Comparison of ENCODE assay signal across 10 mouse cellular contexts in genomic region chr14:121145698-121146097, GRCm38 (mm10).
A peak's percentile ranks its signal among the peaks of the same experiment; 100 is the strongest.
DNase-seq lines count a peak whose midpoint lies in the region; ATAC-seq and TF ChIP-seq lines count a peak whose summit lies in the region.
"Had no signal": no experiment of that assay in that cellular context is flagged by ENCODE, and none has a peak within 500 bp of the region (broad histone marks: within the 10 kb centered on the region; RNA-seq: fewer than 3 reads in every experiment).

No protein-coding gene starts in this region.

- H3K4me3 ChIP-seq in lung, postnatal 0 days (ENCODE audit: low read depth, low read length) = no peak overlapping the region
- no peak overlapping the region for H3K4me3 ChIP-seq in stomach, embryonic 14.5 days (ENCODE audit: low read depth, low read length)
- H3K4me3 ChIP-seq: embryonic facial prominence, embryonic 15.5 days; myocyte had no signal

- no peaks in the 10 kb centered on the region for H3K27me3 ChIP-seq in lung, postnatal 0 days (replicated peaks; ENCODE audit: insufficient read depth, low read length)
- no peaks in the 10 kb centered on the region for H3K27me3 ChIP-seq in stomach, embryonic 14.5 days (ENCODE audit: control insufficient read depth, insufficient read depth, low read length)
- H3K27me3 ChIP-seq: embryonic facial prominence, embryonic 15.5 days had no signal

- H3K36me3 ChIP-seq in lung, postnatal 0 days (ENCODE audit: insufficient read depth, low read length) = no peaks in the 10 kb centered on the region
- H3K36me3 ChIP-seq in stomach, embryonic 14.5 days (ENCODE audit: control insufficient read depth, insufficient read depth, low read length) = no peaks in the 10 kb centered on the region; the same call in 1 of the 2 replicates
- H3K36me3 ChIP-seq: embryonic facial prominence, embryonic 15.5 days had no signal

- H3K4me1 ChIP-seq in lung, postnatal 0 days (ENCODE audit: insufficient read depth, low read depth, low read length) = peaks cover 22% of the 10 kb centered on the region; the same call in 1 of the 2 replicates
- peaks cover 28% of the 10 kb centered on the region for H3K4me1 ChIP-seq in stomach, embryonic 14.5 days (ENCODE audit: control insufficient read depth, insufficient read depth, low read length)

- H3K9ac ChIP-seq in lung, postnatal 0 days (replicated peaks; ENCODE audit: low read depth) = no peak overlapping the region
- no peak overlapping the region for H3K9ac ChIP-seq in stomach, embryonic 14.5 days (replicated peaks; ENCODE audit: low read depth, low read length)
- H3K9ac ChIP-seq: embryonic facial prominence, embryonic 15.5 days had no signal

- no peak for TF ChIP-seq CTCF in lung, postnatal 0 days (IDR thresholded peaks at IDR 0.05)

- TF ChIP-seq EP300 in lung, postnatal 0 days (IDR thresholded peaks at IDR 0.05) = no peak

- 17% methylated on average over 10 of the region's 10 CpGs for WGBS in lung, postnatal 0 days
- WGBS in stomach, embryonic 14.5 days = 9% methylated on average over 10 of the region's 10 CpGs

- no peaks in the 10 kb centered on the region for H3K9me3 ChIP-seq in lung, postnatal 0 days (ENCODE audit: low read length)
- no peaks in the 10 kb centered on the region for H3K9me3 ChIP-seq in stomach, embryonic 14.5 days (ENCODE audit: control insufficient read depth, low read depth, low read length)
- H3K9me3 ChIP-seq: embryonic facial prominence, embryonic 15.5 days had no signal

- no peak for ATAC-seq in lung, postnatal 0 days
- peak; percentile 56 for ATAC-seq in stomach, embryonic 14.5 days (ENCODE audit: insufficient number of reproducible peaks, insufficient read depth, low FRiP score, low read depth)
- no peak for ATAC-seq in megakaryocyte, adult 5-6 weeks (ENCODE audit: poor library complexity, severe bottlenecking)

- peak; percentile 38 for DNase-seq in adrenal gland, adult 2 months
- no peak for DNase-seq in adrenal gland, postnatal 4 days (ENCODE audit: low spot score in 2 of 2)
- peak; percentile 36 for DNase-seq in lung, postnatal 0 days (ENCODE audit: low spot score)
- no peak for DNase-seq in lung, adult 18-20 months
- peak; percentile 79 for DNase-seq in kidney, postnatal 10 days
- no peak for DNase-seq in layer of hippocampus, postnatal 10 days (ENCODE audit: low spot score in 2 of 2)

- peak overlapping the region; percentile 80 for H3K27ac ChIP-seq in lung, postnatal 0 days (ENCODE audit: low read length)
- peak overlapping the region; percentile 44; the same call in 1 of the 2 replicates for H3K27ac ChIP-seq in stomach, embryonic 14.5 days (ENCODE audit: low read length)
- H3K27ac ChIP-seq: embryonic facial prominence, embryonic 15.5 days had no signal

- H3K4me2 ChIP-seq in lung, postnatal 0 days (replicated peaks; ENCODE audit: low read depth, low read length) = peak overlapping the region; percentile 32; the same call in 1 of the 2 replicates
- peak overlapping the region; percentile 32; the same call in 1 of the 2 replicates for H3K4me2 ChIP-seq in stomach, embryonic 14.5 days (replicated peaks; ENCODE audit: low read depth, low read length)
- H3K4me2 ChIP-seq: embryonic facial prominence, embryonic 15.5 days had no signal

Comparison
In these comparisons a context has a peak if more than half of its experiments do, and no peak if none do; other contexts are left out.
1. DNase-seq: peak in adrenal gland, adult 2 months (single experiment), lung, postnatal 0 days (single experiment) and kidney, postnatal 10 days (single experiment); none in adrenal gland, postnatal 4 days (0 of 2), lung, adult 18-20 months (0 of 2) and layer of hippocampus, postnatal 10 days (0 of 2).